Mouse (Mus musculus) layer of hippocampus, adult 2 months (tissue): ENCODE data around the gene Dnah7c. TPM values are rescaled to one million over a fixed set of nuclear protein-coding genes. Genes with fewer than 3 reads are reported as not detected.
"Not testable (repeated sequence)": the region's sequence is repeated elsewhere in the genome, so short reads cannot be mapped to it uniquely, and the experiment has no call there.

ENCODE experiments used
- DNase-seq, 2 experiments: peaks; one replicate each; pipeline ENCODE4 v3.0.0; 2022; ENCODE audit warnings: low spot score in 2 of 2
- H3K27ac ChIP-seq: fragments of 200-600 bp; 2 replicates; pipeline ENCODE4 v1.8.1; 2022
- H3K4me3 ChIP-seq: fragments of 200-600 bp; 2 replicates; pipeline ENCODE4 v1.8.1; 2022; ENCODE audit warnings: mild to moderate bottlenecking
- CTCF ChIP-seq: fragments of 200-600 bp; conservative IDR thresholded peaks from 2 replicates; pipeline ENCODE4 v1.8.1; 2022; ENCODE audit warnings: antibody characterized with exemption, mild to moderate bottlenecking, moderate library complexity
- total RNA-seq, 2 experiments: library from RNA; stranded (reverse); gene quantifications; 2 replicates each; pipeline ENCODE4 v1.2.3; 2021

The Dnah7c gene
- total RNA-seq, 2 experiments from 2014 or later, result 0.32 to 0.69 TPM

GRCm38 (mm10) chr1:46620331-46620730 is 194.9 kb downstream of the Dnah7c start:
- Histone ChIP-seq H3K27ac (no peak overlapping the region), H3K4me3 (no peak overlapping the region)
- no peak for TF ChIP-seq CTCF
- no peak for DNase-seq

GRCm38 (mm10) chr1:46625914-46626313 is 200.5 kb downstream of the Dnah7c start:
- not testable (repeated sequence) for DNase-seq, H3K4me3 ChIP-seq, H3K27ac ChIP-seq

GRCm38 (mm10) chr1:46649821-46650220 is 224.4 kb downstream of the Dnah7c start:
- not testable (repeated sequence) for H3K27ac ChIP-seq, DNase-seq, H3K4me3 ChIP-seq

GRCm38 (mm10) chr1:46652721-46653120 is 227.3 kb downstream of the Dnah7c start:
- H3K27ac ChIP-seq, H3K4me3 ChIP-seq, DNase-seq: not testable (repeated sequence)

GRCm38 (mm10) chr1:46724810-46725209 is 299.4 kb downstream of the Dnah7c start:
- DNase-seq, H3K27ac ChIP-seq, H3K4me3 ChIP-seq: not testable (repeated sequence)

- no peak for DNase-seq
- no peak overlapping the region for H3K27ac ChIP-seq
- no peak overlapping the region for H3K4me3 ChIP-seq
- no peak for TF ChIP-seq CTCF
These were observed 299.9 kb downstream of the Dnah7c start for GRCm38 (mm10) chr1:46725266-46725665.

- peak in 1 of 2 experiments; percentile 6 for DNase-seq
- not testable (repeated sequence) for H3K4me3 ChIP-seq, H3K27ac ChIP-seq
These were observed 300.3 kb downstream of the Dnah7c start for GRCm38 (mm10) chr1:46725719-46726118.

- H3K27ac ChIP-seq, DNase-seq, H3K4me3 ChIP-seq: not testable (repeated sequence)
These were observed 304.3 kb downstream of the Dnah7c start for GRCm38 (mm10) chr1:46729731-46730130.

- not testable (repeated sequence) for H3K27ac ChIP-seq, DNase-seq, H3K4me3 ChIP-seq
These were observed 308.2 kb downstream of the Dnah7c start for GRCm38 (mm10) chr1:46733405-46734106.

- H3K4me3 ChIP-seq, DNase-seq, H3K27ac ChIP-seq: not testable (repeated sequence)
These were observed 309.1 kb downstream of the Dnah7c start for GRCm38 (mm10) chr1:46734455-46734854.

- DNase-seq, H3K4me3 ChIP-seq, H3K27ac ChIP-seq: not testable (repeated sequence)
These were observed 339.2 kb downstream of the Dnah7c start for GRCm38 (mm10) chr1:46764600-46764999.

GRCm38 (mm10) chr1:46769318-46769717 is 343.9 kb downstream of the Dnah7c start:
- not testable (repeated sequence) for H3K27ac ChIP-seq, H3K4me3 ChIP-seq, DNase-seq
- TF ChIP-seq CTCF, result peak; percentile 27

- H3K4me3 ChIP-seq, DNase-seq, H3K27ac ChIP-seq: not testable (repeated sequence)
These were observed 344.8 kb downstream of the Dnah7c start for GRCm38 (mm10) chr1:46770077-46770695.

GRCm38 (mm10) chr1:46782227-46782626 is 356.8 kb downstream of the Dnah7c start:
- DNase-seq, H3K4me3 ChIP-seq, H3K27ac ChIP-seq: not testable (repeated sequence)
